Mouse (Mus musculus): ENCODE results near the gene Olfr1330.
"Not testable (repeated sequence)": the region's sequence is repeated elsewhere in the genome, so short reads cannot be mapped to it uniquely, and the experiment has no call there.

The Olfr1330 gene

DNA sequence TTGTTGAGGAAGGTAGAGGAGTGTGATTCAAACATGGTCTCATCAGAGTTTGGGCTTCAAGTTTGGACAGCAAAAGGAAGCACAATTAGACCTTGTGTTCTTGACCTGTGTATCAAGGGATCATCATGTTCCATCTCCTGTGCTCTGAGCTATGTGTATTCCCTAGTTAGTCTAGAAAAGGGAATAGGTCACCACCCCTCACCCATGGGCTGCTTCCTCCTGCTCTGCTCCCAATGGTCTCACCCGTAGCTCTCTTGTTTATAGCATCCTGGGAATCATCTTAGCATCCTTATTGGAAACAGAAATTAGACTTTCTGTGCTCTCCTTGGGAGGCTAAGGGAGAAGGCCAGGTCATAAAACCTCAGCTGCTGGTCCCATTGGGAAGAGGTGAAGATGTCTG, at the start of gene Olfr1330:
TSS of gene Olfr1330 (plus strand) at position 301 of the 400 bp plus-strand sequence.
- DNase-seq (ENCODE audit: low read depth, low spot score): no peak

DNA sequence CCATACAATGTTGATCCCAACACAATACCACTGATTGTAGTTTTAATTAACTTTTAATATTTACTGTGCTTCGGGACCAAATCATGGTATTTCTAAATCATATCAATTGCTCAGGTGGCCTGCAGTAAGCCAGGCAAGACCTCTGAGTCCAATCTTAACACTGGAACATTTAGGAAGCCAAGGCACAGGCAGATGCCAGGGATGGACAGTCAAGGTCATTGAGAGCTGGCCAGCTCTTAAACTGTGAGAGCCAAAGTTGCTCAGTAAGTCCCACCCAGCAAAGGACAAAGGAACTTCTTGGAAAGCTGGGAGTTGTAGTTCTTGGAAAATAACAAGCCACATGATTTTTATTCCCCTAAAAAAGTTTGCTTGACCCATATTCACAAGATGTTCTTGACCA, 26.6 kb upstream of the Olfr1330 start:
- DNase-seq (ENCODE audit: low read depth, low spot score): no peak

- DNase-seq (ENCODE audit: low read depth, low spot score): no peak
These were observed 25.7 kb upstream of the Olfr1330 start for GRCm38 (mm10) chr4:118862704-118863103.

DNA sequence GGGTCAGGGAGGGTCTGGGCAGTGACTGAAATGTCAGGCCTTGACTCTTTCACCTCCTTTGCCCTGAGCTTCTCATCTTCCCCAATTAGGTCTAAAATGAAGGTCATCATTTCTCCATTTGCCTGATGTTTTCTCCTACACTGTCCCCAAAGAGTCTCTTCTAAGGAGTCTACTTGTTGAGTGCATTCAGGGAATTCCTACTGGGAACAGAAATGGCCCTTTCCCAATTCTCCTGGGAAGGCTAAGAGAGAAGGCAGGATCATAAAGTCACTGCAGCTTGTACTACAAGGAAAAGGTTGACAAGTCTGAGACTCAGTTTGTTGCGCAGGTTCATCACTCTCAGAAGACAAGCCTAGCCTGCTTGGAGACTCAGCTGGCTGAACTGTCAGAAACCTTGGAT, 24.0 kb upstream of the Olfr1330 start, which contains the start of gene Olfr1331:
TSS of gene Olfr1331 (plus strand) at position 301 of the 400 bp plus-strand sequence.
- no peak for DNase-seq (ENCODE audit: low read depth, low spot score)

- no peak for DNase-seq (ENCODE audit: low read depth, low spot score)
These were observed 20.8 kb upstream of the Olfr1330 start for GRCm38 (mm10) chr4:118867566-118867965.

DNA sequence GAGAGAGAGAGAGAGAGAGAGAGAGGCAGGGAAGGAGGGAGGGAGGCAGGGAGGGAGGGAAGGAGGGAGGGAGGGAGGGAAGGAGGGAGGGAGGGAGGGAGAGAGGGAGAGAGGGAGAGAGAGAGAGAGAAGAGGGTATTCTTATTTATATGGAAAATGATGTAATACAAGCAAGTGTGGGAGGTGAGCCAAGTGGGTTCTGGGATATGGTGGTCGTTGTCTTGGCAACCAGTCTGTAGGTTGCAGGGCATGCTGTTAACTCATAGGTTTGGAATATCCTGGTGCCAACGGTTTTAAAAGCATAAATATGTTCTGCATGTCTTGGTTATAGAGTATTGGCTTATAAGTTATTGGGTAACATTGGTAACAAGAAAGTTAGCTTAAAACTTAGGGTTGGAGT, 13.6 kb downstream of the Olfr1330 start:
- DNase-seq (ENCODE audit: low read depth, low spot score): no peak

GRCm38 (mm10) chr4:118917365-118917764, 29.0 kb downstream of the Olfr1330 start, which contains the start of gene Olfr1329:
Olfr1329 (minus strand) TSS chr4:118917465.
- DNase-seq (ENCODE audit: low read depth, low spot score): not testable (repeated sequence)

GRCm38 (mm10) chr4:118931326-118931725, 42.9 kb downstream of the Olfr1330 start:
- DNase-seq (ENCODE audit: low read depth, low spot score): not testable (repeated sequence)

GRCm38 (mm10) chr4:118938512-118938911, 50.1 kb downstream of the Olfr1330 start, which contains the start of gene Olfr1328:
Olfr1328 (minus strand) TSS chr4:118938612.
- DNase-seq (ENCODE audit: low read depth, low spot score): no peak

All from retina, adult 2 months (tissue).